Mouse (Mus musculus): ENCODE results near the gene Olfr223.
"Not testable (repeated sequence)": the region's sequence is repeated elsewhere in the genome, so short reads cannot be mapped to it uniquely, and the experiment has no call there.

The Olfr223 gene

DNA sequence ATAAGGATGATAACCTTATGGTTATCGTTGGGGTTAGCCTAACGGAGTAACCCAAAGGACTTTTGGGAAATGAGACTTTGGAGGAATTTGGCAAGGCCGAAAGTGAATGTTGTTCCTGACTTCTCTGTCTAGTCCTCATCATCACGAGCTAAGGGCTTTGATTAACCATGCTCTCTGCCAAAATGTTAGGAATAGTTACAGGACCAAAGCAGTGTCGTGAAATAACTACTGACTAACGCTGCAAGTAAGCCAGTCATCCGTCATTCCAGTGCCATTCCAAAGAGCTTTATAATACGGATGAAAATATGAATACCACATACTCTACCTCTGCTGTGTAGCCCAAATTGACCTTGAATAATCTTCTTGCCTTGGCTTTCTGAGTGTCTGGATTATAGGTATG lies 3.9 kb upstream of the Olfr223 start:
- no peak for DNase-seq (ENCODE audit: low spot score in 2 of 2)

- no peak for DNase-seq (ENCODE audit: low spot score in 2 of 2)
Measured at GRCm38 (mm10) chr11:59596091-59596490, 3.0 kb upstream of the Olfr223 start.

DNA sequence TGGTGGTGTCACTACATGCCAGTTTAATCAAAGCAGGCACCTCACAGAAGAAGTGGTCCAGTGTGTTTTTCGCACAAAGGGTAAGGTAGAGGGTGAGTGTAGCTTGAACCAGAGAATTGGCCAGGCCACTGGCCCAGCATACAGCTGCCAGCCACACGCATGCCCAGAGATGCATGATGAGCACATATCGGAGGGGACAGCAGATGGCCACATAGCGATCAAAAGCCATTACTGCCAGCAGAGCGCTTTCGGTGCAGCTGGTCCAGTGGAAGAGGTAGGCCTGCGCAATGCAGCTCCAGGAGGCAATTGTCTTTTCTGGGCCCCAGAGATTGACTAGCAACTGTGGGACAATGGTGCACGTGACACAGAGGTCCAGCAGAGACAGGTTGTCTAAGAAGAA lies 3.6 kb downstream of the Olfr223 start:
- DNase-seq (ENCODE audit: low spot score in 2 of 2) = no peak

GRCm38 (mm10) chr11:59584539-59584938 lies 8.6 kb downstream of the Olfr223 start:
- no peak for DNase-seq (ENCODE audit: low spot score in 2 of 2)

DNA sequence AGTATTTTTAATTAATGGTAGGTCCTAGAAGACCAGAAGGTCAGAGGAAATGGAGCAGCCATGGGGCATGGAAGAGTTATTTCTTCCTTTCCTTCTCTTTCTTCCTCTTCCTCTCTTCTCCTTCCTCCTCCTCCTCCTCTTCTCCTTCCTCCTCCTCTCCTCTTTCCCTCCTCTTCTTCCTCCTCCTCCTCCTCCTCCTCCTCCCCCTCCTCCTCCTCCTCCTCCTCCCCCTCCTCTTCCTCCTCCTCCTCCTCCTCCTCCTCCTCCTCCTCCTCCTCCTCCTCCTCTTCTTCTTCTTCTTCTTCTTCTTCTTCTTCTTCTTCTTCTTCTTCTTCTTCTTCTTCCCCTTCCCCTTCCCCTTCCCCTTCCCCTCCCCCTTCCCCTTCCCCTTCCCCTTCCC lies 17.0 kb downstream of the Olfr223 start, which contains the start of gene Olfr222:
Gene Olfr222, minus strand, starts transcription at position 101 of the 400 bp plus-strand sequence.
- DNase-seq (ENCODE audit: low spot score in 2 of 2) = not testable (repeated sequence)

GRCm38 (mm10) chr11:59575726-59576125 lies 17.4 kb downstream of the Olfr223 start:
- DNase-seq (ENCODE audit: low spot score in 2 of 2) = no peak

DNA sequence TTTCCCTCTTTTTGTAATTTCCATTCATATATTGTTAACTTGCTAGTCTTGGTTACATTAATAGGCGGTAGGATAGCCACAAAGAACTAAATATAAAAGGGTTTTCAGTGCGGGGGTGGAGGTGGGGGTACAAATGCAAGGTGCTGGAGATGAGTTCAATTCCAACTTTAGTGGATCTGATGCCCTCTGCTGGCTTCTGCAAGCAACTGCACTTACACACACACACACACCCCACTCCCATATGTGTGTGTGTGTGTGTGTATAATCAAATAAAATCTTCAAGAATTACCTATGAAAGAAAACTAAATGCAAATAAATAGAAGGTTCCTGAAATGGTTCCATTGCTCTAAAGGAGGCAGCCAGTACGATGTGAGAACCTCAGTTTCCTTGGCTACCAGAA lies 23.8 kb downstream of the Olfr223 start:
- no peak for DNase-seq (ENCODE audit: low spot score in 2 of 2)

- no peak for DNase-seq (ENCODE audit: low spot score in 2 of 2)
Measured at GRCm38 (mm10) chr11:59562837-59563236, 30.3 kb downstream of the Olfr223 start.

DNA sequence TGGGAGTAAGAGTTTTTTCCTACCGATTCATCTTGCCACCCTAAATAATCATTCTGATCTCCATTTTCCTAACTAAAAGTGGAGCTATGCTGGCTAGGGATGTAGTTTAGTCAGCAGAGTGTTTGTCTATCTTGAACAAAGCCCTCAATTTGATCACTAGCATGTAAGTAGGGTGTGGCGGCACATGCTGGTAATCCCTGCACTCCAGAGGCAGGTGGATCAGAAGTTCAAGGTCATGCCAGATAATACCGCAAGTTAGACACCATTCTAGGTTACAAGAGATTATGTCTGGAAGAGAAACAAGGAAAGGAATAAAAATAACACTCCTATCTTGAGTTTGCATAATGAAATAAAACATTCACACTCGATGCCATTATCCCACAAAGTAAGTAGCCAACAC lies 30.8 kb downstream of the Olfr223 start:
- no peak for DNase-seq (ENCODE audit: low spot score in 2 of 2)

GRCm38 (mm10) chr11:59560906-59561305 lies 32.2 kb downstream of the Olfr223 start:
- no peak for DNase-seq (ENCODE audit: low spot score in 2 of 2)

- DNase-seq (ENCODE audit: low spot score in 2 of 2) = no peak
Measured at GRCm38 (mm10) chr11:59554535-59554934, 38.6 kb downstream of the Olfr223 start.

GRCm38 (mm10) chr11:59554127-59554526 lies 39.0 kb downstream of the Olfr223 start:
- no peak for DNase-seq (ENCODE audit: low spot score in 2 of 2)

GRCm38 (mm10) chr11:59544005-59544404 lies 49.1 kb downstream of the Olfr223 start:
- DNase-seq (ENCODE audit: low spot score in 2 of 2) = no peak

- DNase-seq (ENCODE audit: low spot score in 2 of 2) = no peak
Measured at GRCm38 (mm10) chr11:59543376-59543775, 49.7 kb downstream of the Olfr223 start.

- DNase-seq (ENCODE audit: low spot score in 2 of 2) = no peak
Measured at GRCm38 (mm10) chr11:59542442-59542841, 50.6 kb downstream of the Olfr223 start.

DNA sequence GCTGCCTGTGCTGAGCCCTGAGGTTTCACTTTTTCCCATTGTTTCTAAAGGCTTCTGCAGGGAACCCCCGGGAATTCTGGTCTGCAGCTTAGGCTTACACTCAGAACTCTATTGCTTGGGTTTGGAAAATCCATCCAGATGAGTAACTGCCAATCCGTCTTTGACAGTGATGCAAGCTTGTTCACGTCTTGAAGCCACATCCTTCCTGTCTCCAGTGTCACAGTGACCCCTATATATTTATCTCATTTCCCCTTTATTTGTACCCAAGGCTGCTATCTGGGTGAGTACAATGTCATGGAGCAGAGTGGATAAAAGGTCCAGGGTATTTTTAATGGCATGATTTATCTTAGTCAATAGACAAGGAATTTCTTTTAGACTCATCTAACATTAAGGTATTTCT lies 51.8 kb downstream of the Olfr223 start, which contains the start of gene Nlrp3:
Gene Nlrp3, plus strand, starts transcription at position 245 of the 400 bp plus-strand sequence.
- no peak for DNase-seq (ENCODE audit: low spot score in 2 of 2)

DNA sequence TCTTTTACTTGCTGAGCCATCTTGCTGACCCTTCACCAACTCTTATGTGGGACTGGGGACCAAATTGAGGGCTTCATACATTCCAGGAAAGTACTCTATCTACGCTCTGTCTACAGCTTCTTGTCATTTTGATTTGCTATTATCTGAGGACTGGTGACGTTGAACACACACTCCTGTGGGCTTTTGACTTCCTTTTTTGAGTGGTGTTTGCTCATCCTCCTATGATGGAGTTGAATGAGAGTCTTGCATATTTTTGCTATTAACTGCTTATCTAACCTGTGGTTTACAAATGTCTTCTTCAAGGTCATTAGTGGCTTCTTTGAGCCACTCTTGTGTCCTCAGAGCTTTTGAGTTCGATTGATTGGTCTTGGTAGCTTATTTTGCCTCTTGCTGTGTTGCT lies 53.0 kb downstream of the Olfr223 start:
- no peak for DNase-seq (ENCODE audit: low spot score in 2 of 2)
